Mouse (Mus musculus) hindbrain, embryonic 15.5 days (tissue): ENCODE results near the gene Eprs. TPM values are rescaled to one million over a fixed set of nuclear protein-coding genes. Genes with fewer than 3 reads are reported as not detected.

ENCODE experiments used
- ATAC-seq: fragments of 200-750 bp; cut with Nextera tagmentation; 2 replicates; pipeline ENCODE4 v1.8.0; 2017; ENCODE audit warnings: low read depth, moderate number of reproducible peaks, moderate TSS enrichment; ENCODE audit not compliant: low FRiP score
- H3K27ac ChIP-seq: fragments of 300-500 bp; sonication (generic); replicated peaks from 2 replicates; pipeline ENCODE4 v1.5.1; 2015; ENCODE audit warnings: mild to moderate bottlenecking, inconsistent platforms
- H3K27me3 ChIP-seq: fragments of 300-500 bp; sonication (generic); 2 replicates; pipeline ENCODE4 v1.6.1; 2015; ENCODE audit warnings: control low read depth, inconsistent platforms
- H3K36me3 ChIP-seq: fragments of 300-500 bp; sonication (generic); 2 replicates; pipeline ENCODE4 v1.6.1; 2015; ENCODE audit warnings: control low read depth, inconsistent platforms
- H3K4me1 ChIP-seq: fragments of 300-500 bp; sonication (generic); replicated peaks from 2 replicates; pipeline ENCODE4 v1.6.1; 2015; ENCODE audit warnings: control low read depth, inconsistent platforms
- H3K4me2 ChIP-seq: fragments of 300-500 bp; sonication (generic); 2 replicates; pipeline ENCODE4 v1.6.1; 2015; ENCODE audit warnings: moderate library complexity, mild to moderate bottlenecking, inconsistent platforms
- H3K4me3 ChIP-seq: fragments of 300-500 bp; sonication (generic); 2 replicates; pipeline ENCODE4 v1.5.1; 2015; ENCODE audit warnings: mild to moderate bottlenecking, inconsistent platforms
- H3K9ac ChIP-seq: fragments of 300-500 bp; sonication (generic); 2 replicates; pipeline ENCODE4 v1.6.1; 2015; ENCODE audit warnings: inconsistent platforms
- H3K9me3 ChIP-seq: fragments of 300-500 bp; sonication (generic); 2 replicates; pipeline ENCODE4 v1.6.1; 2016; ENCODE audit warnings: control low read depth, inconsistent platforms
- WGBS: fragments of 180-500 bp; shearing (Covaris S2); methylation state at CpG from one replicate; pipeline ENCODE4 v1.1.7; 2015; 5-methylcytosine and 5-hydroxymethylcytosine counted together
- polyA plus RNA-seq: library from polyadenylated mRNA; unstranded; fragments of >200 nt; fragmentation: Nextera tagmentation; extraction: Ambion mirVana; gene quantifications from 2 replicates; pipeline ENCODE4 v1.2.1, GENCODE M21; 2015

Eprs gene
- polyA plus RNA-seq, 1 experiment from 2014 or later = 122 TPM

- no peaks in the 10 kb centered on the region for H3K4me1 ChIP-seq
- no peak overlapping the region for H3K4me3 ChIP-seq
- no peak overlapping the region for H3K9ac ChIP-seq
- WGBS = 87% methylated on average over 6 of the region's 6 CpGs
- H3K27ac ChIP-seq = no peak overlapping the region
- no peak overlapping the region for H3K4me2 ChIP-seq
- H3K27me3 ChIP-seq = no peaks in the 10 kb centered on the region; the same call in 1 of the 2 replicates
- ATAC-seq = no peak
- H3K9me3 ChIP-seq = no peaks in the 10 kb centered on the region
- peaks cover 28% of the 10 kb centered on the region for H3K36me3 ChIP-seq
Measured at GRCm38 (mm10) chr1:185431245-185431997, 68.6 kb downstream of the Eprs start.

DNA sequence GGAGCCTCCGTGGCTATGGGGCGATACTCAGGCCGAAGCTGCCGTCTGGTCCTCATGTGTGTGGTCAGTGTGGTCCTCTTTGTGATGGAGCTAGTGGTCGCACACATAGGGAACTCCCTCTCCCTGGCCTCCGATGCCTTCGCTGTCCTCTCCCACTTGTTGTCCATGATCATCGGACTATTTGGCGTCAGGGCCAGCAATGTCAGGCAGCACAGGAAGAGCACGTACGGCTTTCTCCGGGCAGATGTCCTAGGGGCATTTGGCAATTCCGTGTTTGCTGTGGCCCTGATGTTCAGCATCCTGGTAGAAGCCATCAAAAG lies 69.1 kb downstream of the Eprs start:
- H3K4me2 ChIP-seq = no peak overlapping the region
- H3K27ac ChIP-seq = no peak overlapping the region
- H3K36me3 ChIP-seq = peaks cover 22% of the 10 kb centered on the region
- 89% methylated on average over 13 of the region's 13 CpGs for WGBS
- no peak for ATAC-seq
- H3K9ac ChIP-seq = no peak overlapping the region
- peaks cover 2% of the 10 kb centered on the region for H3K4me1 ChIP-seq
- H3K9me3 ChIP-seq = no peaks in the 10 kb centered on the region
- no peak overlapping the region for H3K4me3 ChIP-seq
- H3K27me3 ChIP-seq = no peaks in the 10 kb centered on the region; the same call in 1 of the 2 replicates

DNA sequence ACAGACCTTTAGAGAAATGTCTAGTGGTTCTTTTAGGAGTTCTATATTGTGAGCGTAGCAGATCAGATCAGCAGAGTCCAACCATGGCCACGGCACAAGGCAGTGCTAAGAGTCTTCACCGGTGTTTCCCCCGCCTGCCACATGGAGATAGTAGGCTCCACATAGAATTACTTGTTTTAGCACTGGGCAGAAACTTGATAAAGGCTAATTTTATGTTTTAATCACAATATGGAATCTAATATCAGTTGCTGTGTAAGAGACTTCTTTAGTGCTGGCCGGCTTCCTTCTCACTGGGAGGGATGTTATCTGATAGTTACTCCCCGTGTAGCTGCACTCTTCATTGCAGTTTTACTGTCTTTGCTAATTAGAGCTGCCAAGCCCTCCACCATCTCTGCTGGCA lies 70.3 kb downstream of the Eprs start:
- Histone ChIP-seq H3K27ac (no peak overlapping the region), H3K4me1 (peaks cover 8% of the 10 kb centered on the region)

DNA sequence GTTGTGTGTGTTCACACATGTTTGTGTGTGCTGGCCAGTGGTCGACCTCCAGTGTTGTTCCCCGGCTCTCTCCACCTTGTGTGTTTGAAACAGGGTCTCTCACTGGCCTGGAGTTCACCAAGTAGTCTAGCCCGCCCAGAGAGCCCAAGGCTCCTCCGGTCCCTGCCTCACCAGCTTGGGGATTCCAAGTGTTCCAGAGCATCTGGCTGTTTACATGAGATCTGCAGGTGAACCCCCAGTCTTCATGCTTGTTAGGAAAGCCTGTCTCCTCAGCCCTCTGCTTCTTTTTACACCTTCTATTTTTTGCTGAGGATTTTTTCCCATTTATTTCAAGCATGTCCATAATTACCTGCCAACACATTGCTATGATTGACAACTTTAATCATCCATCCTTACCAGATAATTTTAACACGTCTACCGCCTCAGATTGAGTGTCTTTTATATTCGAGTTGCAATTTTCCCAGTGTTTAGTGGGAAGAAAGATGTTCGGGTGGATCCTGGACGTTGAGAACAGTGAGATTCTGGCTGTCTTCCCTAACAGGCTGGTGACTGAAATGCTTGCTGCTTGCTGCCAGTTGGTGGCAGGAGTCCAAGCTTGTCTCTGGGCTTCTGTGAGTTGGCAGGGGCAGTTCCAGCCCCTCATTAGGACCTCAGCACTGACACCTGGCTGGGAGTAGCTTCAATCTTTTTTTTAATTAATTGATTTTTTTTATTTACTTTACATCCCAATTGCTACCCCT lies 76.2 kb downstream of the Eprs start:
- peak; percentile 64 for ATAC-seq

More for the DNA sequence above, 70.3 kb downstream of the Eprs start:
- Histone ChIP-seq H3K36me3 (peaks cover 14% of the 10 kb centered on the region), H3K4me2 (no peak overlapping the region), H3K9ac (no peak overlapping the region), H3K4me3 (no peak overlapping the region), H3K27me3 (no peaks in the 10 kb centered on the region; the same call in 1 of the 2 replicates), H3K9me3 (no peaks in the 10 kb centered on the region)
- 85% methylated on average over 6 of the region's 6 CpGs for WGBS
- no peak for ATAC-seq

GRCm38 (mm10) chr1:185441703-185442472 lies 79.0 kb downstream of the Eprs start:
- H3K27ac ChIP-seq = peak overlapping the region; percentile 73
- no peaks in the 10 kb centered on the region for H3K27me3 ChIP-seq
- peaks cover 17% of the 10 kb centered on the region for H3K4me1 ChIP-seq
- no peaks in the 10 kb centered on the region for H3K9me3 ChIP-seq
- no peaks in the 10 kb centered on the region for H3K36me3 ChIP-seq
- peak; percentile 81 for ATAC-seq
- WGBS = 45% methylated on average over 18 of the region's 18 CpGs
- H3K4me2 ChIP-seq = no peak overlapping the region
- no peak overlapping the region for H3K4me3 ChIP-seq
- no peak overlapping the region for H3K9ac ChIP-seq

More for the DNA sequence above, 76.2 kb downstream of the Eprs start:
- H3K4me3 ChIP-seq = no peak overlapping the region
- H3K36me3 ChIP-seq = no peaks in the 10 kb centered on the region
- no peak overlapping the region for H3K4me2 ChIP-seq
- H3K9ac ChIP-seq = no peak overlapping the region
- 52% methylated on average over 9 of the region's 9 CpGs for WGBS
- H3K27ac ChIP-seq = peak overlapping the region; percentile 73
- H3K9me3 ChIP-seq = no peaks in the 10 kb centered on the region
- no peaks in the 10 kb centered on the region; the same call in 1 of the 2 replicates for H3K27me3 ChIP-seq
- H3K4me1 ChIP-seq = peaks cover 18% of the 10 kb centered on the region

DNA sequence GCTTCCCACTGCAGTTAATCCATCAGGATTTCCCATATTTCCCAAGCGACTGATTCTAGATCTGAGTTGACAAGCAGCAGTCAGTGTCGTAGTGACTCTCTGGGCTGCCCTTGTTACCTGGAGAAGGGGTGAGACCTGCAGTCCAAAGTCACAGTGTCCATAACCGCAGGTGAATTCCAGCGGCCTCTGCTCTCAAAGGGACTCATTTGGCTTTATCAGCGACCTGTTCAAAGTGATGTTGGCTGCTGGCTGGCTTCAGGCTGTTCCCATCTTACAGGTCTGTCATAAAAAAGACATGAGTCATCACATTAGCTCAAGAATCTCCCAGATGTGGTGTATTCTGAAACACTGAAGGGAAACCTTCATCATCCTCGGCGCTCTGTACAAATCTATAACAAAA lies 86.1 kb downstream of the Eprs start:
- 92% methylated on average over 7 of the region's 7 CpGs for WGBS
- H3K27me3 ChIP-seq = no peaks in the 10 kb centered on the region
- no peak overlapping the region for H3K4me2 ChIP-seq
- H3K9me3 ChIP-seq = no peaks in the 10 kb centered on the region
- no peaks in the 10 kb centered on the region for H3K36me3 ChIP-seq
- no peak overlapping the region for H3K4me3 ChIP-seq
- H3K9ac ChIP-seq = no peak overlapping the region
- no peaks in the 10 kb centered on the region for H3K4me1 ChIP-seq
- H3K27ac ChIP-seq = no peak overlapping the region
- no peak for ATAC-seq

DNA sequence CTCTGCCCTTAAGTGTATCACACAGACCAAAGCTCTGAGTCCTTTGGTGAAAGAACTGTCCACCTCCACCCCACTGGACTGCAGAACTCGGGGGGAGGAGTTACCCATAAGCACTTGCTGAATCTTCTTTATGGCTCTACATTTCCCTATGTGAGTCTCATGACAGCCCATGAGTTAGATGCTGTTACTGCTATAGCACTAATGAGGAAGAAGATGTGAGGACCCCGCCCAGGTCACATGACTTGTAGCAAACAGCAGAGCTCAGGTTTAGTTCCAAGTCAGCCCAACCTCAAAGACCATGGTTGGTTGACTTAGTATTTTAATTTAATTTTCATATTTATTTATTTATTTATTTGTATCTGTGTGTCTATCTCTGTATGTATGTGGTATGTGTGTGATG lies 86.9 kb downstream of the Eprs start:
- Histone ChIP-seq H3K36me3 (no peaks in the 10 kb centered on the region), H3K27me3 (no peaks in the 10 kb centered on the region), H3K4me3 (no peak overlapping the region), H3K4me1 (peaks cover 7% of the 10 kb centered on the region; the same call in 1 of the 2 replicates), H3K9ac (no peak overlapping the region), H3K9me3 (no peaks in the 10 kb centered on the region), H3K4me2 (no peak overlapping the region), H3K27ac (no peak overlapping the region)
- 86% methylated on average over 2 of the region's 2 CpGs for WGBS
- no peak for ATAC-seq

DNA sequence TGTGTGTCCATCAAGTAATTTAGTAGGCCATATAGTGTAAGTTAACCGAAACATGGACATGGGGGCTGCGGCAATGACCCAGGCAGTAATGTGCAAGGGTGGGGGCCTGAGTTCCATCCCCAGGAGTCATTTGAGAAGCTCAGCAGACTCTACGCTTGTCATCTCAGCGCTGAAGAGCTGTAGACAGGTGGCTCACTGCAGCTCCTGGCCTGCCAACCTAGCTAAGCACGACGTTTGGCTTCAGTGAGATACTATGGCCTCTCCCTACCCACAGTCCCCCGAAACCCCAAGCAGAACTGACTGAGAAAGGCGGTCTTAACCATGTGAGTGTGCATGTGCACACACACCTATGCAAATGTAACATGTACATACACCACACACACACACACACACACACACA lies 88.2 kb downstream of the Eprs start:
- ATAC-seq = no peak
- H3K4me1 ChIP-seq = peaks cover 10% of the 10 kb centered on the region; the same call in 1 of the 2 replicates
- H3K9ac ChIP-seq = no peak overlapping the region
- WGBS = 88% methylated on average over 8 of the region's 8 CpGs
- no peaks in the 10 kb centered on the region for H3K27me3 ChIP-seq
- no peak overlapping the region for H3K4me3 ChIP-seq
- H3K9me3 ChIP-seq = no peaks in the 10 kb centered on the region
- no peak overlapping the region for H3K27ac ChIP-seq
- no peak overlapping the region for H3K4me2 ChIP-seq
- no peaks in the 10 kb centered on the region for H3K36me3 ChIP-seq

GRCm38 (mm10) chr1:185451495-185451894 lies 88.7 kb downstream of the Eprs start:
- no peaks in the 10 kb centered on the region for H3K9me3 ChIP-seq
- no peak overlapping the region for H3K4me2 ChIP-seq
- no peaks in the 10 kb centered on the region for H3K36me3 ChIP-seq
- H3K9ac ChIP-seq = no peak overlapping the region
- WGBS = 96% methylated on average over 3 of the region's 3 CpGs
- no peak overlapping the region for H3K4me3 ChIP-seq
- no peak for ATAC-seq
- H3K4me1 ChIP-seq = peaks cover 15% of the 10 kb centered on the region
- H3K27me3 ChIP-seq = no peaks in the 10 kb centered on the region
- no peak overlapping the region for H3K27ac ChIP-seq

GRCm38 (mm10) chr1:185452461-185452860 lies 89.6 kb downstream of the Eprs start:
- Histone ChIP-seq H3K4me1 (peaks cover 21% of the 10 kb centered on the region), H3K36me3 (no peaks in the 10 kb centered on the region), H3K27me3 (no peaks in the 10 kb centered on the region), H3K4me3 (no peak overlapping the region), H3K27ac (no peak overlapping the region), H3K9me3 (no peaks in the 10 kb centered on the region), H3K9ac (no peak overlapping the region), H3K4me2 (no peak overlapping the region)
- ATAC-seq = no peak
- whole genome bisulfite sequencing = 89% methylated on average over 6 of the region's 6 CpGs

- no peaks in the 10 kb centered on the region for H3K27me3 ChIP-seq
- H3K4me3 ChIP-seq = peak overlapping the region; percentile 57
Measured at GRCm38 (mm10) chr1:185454144-185454543, 91.3 kb downstream of the Eprs start.

GRCm38 (mm10) chr1:185454575-185454954 lies 91.7 kb downstream of the Eprs start, which contains the start of gene Slc30a10:
Slc30a10 (plus strand) TSS chr1:185454848.
- peak within 1 kb of the TSS; percentile 57 for H3K4me3 ChIP-seq
- no peaks in the 10 kb centered on the region for H3K27me3 ChIP-seq
- peak within 1 kb of the TSS; percentile 92 for H3K4me2 ChIP-seq
- ATAC-seq = peak; percentile 87
- H3K36me3 ChIP-seq = no peaks in the 10 kb centered on the region
- peak within 1 kb of the TSS; percentile 67 for H3K27ac ChIP-seq
- no peaks in the 10 kb centered on the region for H3K9me3 ChIP-seq
- 2% methylated on average over 18 of the region's 18 CpGs for WGBS
- H3K9ac ChIP-seq = peak within 1 kb of the TSS; percentile 78
- peaks cover 25% of the 10 kb centered on the region for H3K4me1 ChIP-seq

More at GRCm38 (mm10) chr1:185454144-185454543, 91.3 kb downstream of the Eprs start:
- Histone ChIP-seq H3K36me3 (no peaks in the 10 kb centered on the region), H3K27ac (peak overlapping the region; percentile 67), H3K9me3 (no peaks in the 10 kb centered on the region), H3K4me1 (peaks cover 25% of the 10 kb centered on the region), H3K9ac (peak overlapping the region; percentile 78), H3K4me2 (peak overlapping the region; percentile 92)
- peak; percentile 38; the same call in 1 of the 2 replicates for ATAC-seq
- WGBS = 37% methylated on average over 4 of the region's 4 CpGs
